Mouse (Mus musculus): ENCODE measurements at regions not wholly inside any gene's neighbourhood (a gene's known extent, or its start where the extent isn't known, plus 50 kb on each side); places are given as distances from the start of the nearest gene placed in this dataset.

- TF ChIP-seq CTCF (conservative IDR thresholded peaks at IDR 0.05; ENCODE audit: low read length) (no peak), NANOG (IDR thresholded peaks at IDR 0.05; ENCODE audit: borderline replicate concordance, low read length) (no peak), POU5F1 (IDR thresholded peaks at IDR 0.05; ENCODE audit: borderline replicate concordance, low read length) (no peak)
Measured at GRCm38 (mm10) chr12:20233871-20234307, 279.6 kb downstream of the Gm21863 start.
